Mouse (Mus musculus) heart, embryonic 12.5 days (tissue): Measurements from ENCODE around the gene Clcnkb. TPM values are rescaled to one million over a fixed set of nuclear protein-coding genes. Genes with fewer than 3 reads are reported as not detected.

Experiments used
- ATAC-seq: fragments of 200-750 bp; cut with Nextera tagmentation; 2 replicates; pipeline ENCODE4 v1.8.0; 2017; ENCODE audit warnings: moderate TSS enrichment, moderate library complexity; ENCODE audit not compliant: insufficient number of reproducible peaks, low FRiP score
- H3K27ac ChIP-seq: fragments of 300-500 bp; sonication (generic); 2 replicates; pipeline ENCODE4 v1.5.1; 2016; ENCODE audit warnings: mild to moderate bottlenecking, moderate library complexity; ENCODE audit not compliant: poor library complexity, severe bottlenecking
- H3K27me3 ChIP-seq: fragments of 300-500 bp; sonication (generic); replicated peaks from 2 replicates; pipeline ENCODE4 v1.6.1; 2016; ENCODE audit warnings: mild to moderate bottlenecking, moderate library complexity
- H3K36me3 ChIP-seq: fragments of 300-500 bp; sonication (generic); 2 replicates; pipeline ENCODE4 v1.6.1; 2016; ENCODE audit warnings: mild to moderate bottlenecking, moderate library complexity
- H3K4me1 ChIP-seq: fragments of 300-500 bp; sonication (generic); replicated peaks from 2 replicates; pipeline ENCODE4 v1.6.1; 2016; ENCODE audit warnings: mild to moderate bottlenecking
- H3K4me2 ChIP-seq: fragments of 300-500 bp; sonication (generic); 2 replicates; pipeline ENCODE4 v1.6.1; 2016; ENCODE audit warnings: mild to moderate bottlenecking, moderate library complexity
- H3K4me3 ChIP-seq: fragments of 300-500 bp; sonication (generic); 2 replicates; pipeline ENCODE4 v1.5.1; 2016; ENCODE audit warnings: mild to moderate bottlenecking
- H3K9ac ChIP-seq: fragments of 300-500 bp; sonication (generic); 2 replicates; pipeline ENCODE4 v1.6.1; 2016; ENCODE audit warnings: mild to moderate bottlenecking, moderate library complexity
- H3K9me3 ChIP-seq: fragments of 300-500 bp; sonication (generic); replicated peaks from 2 replicates; pipeline ENCODE4 v1.6.1; 2016; ENCODE audit warnings: mild to moderate bottlenecking, moderate library complexity
- WGBS: fragments of 180-500 bp; shearing (Covaris S2); methylation state at CpG from one replicate; pipeline ENCODE4 v1.1.7; 2016; 5-methylcytosine and 5-hydroxymethylcytosine counted together
- polyA plus RNA-seq: library from polyadenylated mRNA; unstranded; fragments of >200 nt; fragmentation: Nextera tagmentation; extraction: Ambion mirVana; gene quantifications from 2 replicates; pipeline ENCODE4 v1.2.1, GENCODE M21; 2016

Clcnkb gene
- polyA plus RNA-seq, 1 experiment from 2014 or later = 0.78 TPM

DNA sequence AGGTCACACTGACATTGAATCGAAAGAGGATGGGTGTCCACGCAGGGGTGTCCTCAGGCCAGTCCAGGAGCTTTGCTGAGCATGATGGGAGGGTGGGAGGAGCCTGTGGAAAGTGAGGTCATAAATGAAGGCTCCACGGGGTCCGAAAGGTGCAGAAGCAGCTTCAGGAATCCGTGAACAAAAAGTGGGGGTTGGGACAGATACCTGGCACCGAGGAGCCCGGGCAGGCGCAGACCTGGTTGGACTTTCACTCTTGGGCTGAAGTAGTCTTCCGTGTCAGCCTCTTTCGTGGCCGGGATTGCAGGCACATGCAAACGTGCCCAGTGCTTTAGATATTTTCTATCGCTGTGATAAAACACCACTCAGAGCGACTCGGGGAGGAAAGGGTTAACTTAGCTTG lies 15.6 kb downstream of the Clcnkb start:
- Histone ChIP-seq H3K27ac (no peak overlapping the region), H3K4me3 (no peak overlapping the region), H3K9me3 (no peaks in the 10 kb centered on the region), H3K9ac (no peak overlapping the region), H3K4me1 (peaks cover 2% of the 10 kb centered on the region), H3K27me3 (peaks cover 32% of the 10 kb centered on the region), H3K36me3 (no peaks in the 10 kb centered on the region), H3K4me2 (no peak overlapping the region)
- ATAC-seq = no peak
- WGBS = 78% methylated on average over 15 of the region's 15 CpGs

DNA sequence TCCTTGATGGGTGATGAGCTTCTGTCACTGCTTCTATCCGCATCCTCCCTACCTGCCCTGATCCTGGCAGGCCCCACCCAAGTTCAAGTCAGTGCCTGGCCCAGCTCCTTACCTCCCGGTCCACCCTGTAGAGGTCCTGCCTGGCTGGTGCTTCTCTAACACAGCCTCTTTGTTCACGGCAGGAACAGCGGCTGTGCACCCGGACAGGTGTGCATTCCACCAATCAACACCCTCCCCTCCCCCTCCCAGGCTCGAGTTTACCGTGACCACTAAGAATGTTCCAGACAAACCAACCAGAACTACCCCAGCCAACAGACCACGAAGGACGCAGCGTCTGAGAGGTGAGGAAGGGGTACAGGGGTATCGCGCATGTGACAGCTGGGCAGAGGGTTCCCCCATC lies 17.3 kb downstream of the Clcnkb start, which contains the start of gene Clcnka:
TSS of gene Clcnka (minus strand) at position 180 of the 400 bp plus-strand sequence.
- no peaks in the 10 kb centered on the region for H3K9me3 ChIP-seq
- 51% methylated on average over 12 of the region's 12 CpGs for WGBS
- no peak for ATAC-seq
- H3K4me3 ChIP-seq = no peak within 1 kb of the TSS
- no peak within 1 kb of the TSS; the same call in 1 of the 2 replicates for H3K9ac ChIP-seq
- peaks cover 42% of the 10 kb centered on the region for H3K27me3 ChIP-seq
- no peak within 1 kb of the TSS for H3K27ac ChIP-seq
- no peaks in the 10 kb centered on the region for H3K36me3 ChIP-seq
- H3K4me1 ChIP-seq = peaks cover 8% of the 10 kb centered on the region
- H3K4me2 ChIP-seq = no peak within 1 kb of the TSS

DNA sequence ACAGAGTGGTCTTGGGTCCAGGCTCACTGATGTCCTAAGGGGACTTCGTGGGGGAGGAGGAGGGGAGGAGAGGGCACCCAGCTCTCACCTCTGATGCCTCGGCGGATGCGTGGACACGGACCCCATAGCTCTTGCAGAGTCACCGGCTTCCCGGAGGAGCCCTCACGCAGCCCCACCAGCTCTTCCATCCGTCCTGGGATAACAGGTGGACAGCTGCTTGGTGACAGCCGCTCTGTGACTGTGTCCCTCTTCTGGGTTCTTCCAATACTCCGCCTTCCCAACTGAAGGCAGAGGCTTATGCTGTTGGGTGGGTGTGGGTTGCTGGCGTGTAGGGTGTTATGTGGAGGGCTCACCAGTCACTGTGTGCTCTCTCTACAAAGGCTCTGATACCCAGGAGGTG lies 18.0 kb downstream of the Clcnkb start:
- Histone ChIP-seq H3K36me3 (no peaks in the 10 kb centered on the region), H3K4me3 (no peak overlapping the region), H3K9ac (no peak overlapping the region; the same call in 1 of the 2 replicates), H3K4me1 (peaks cover 8% of the 10 kb centered on the region), H3K27ac (no peak overlapping the region), H3K27me3 (peaks cover 42% of the 10 kb centered on the region), H3K9me3 (no peaks in the 10 kb centered on the region), H3K4me2 (no peak overlapping the region)
- 71% methylated on average over 12 of the region's 12 CpGs for WGBS
- ATAC-seq = no peak

- ATAC-seq = no peak
- Histone ChIP-seq H3K4me3 (peak overlapping the region; percentile 18; the same call in 1 of the 2 replicates), H3K4me2 (peak overlapping the region; percentile 57), H3K27me3 (peaks cover 55% of the 10 kb centered on the region), H3K9ac (no peak overlapping the region), H3K36me3 (no peaks in the 10 kb centered on the region), H3K9me3 (no peaks in the 10 kb centered on the region), H3K4me1 (peaks cover 8% of the 10 kb centered on the region), H3K27ac (no peak overlapping the region)
- 9% methylated on average over 16 of the region's 16 CpGs for WGBS
These were observed 21.1 kb downstream of the Clcnkb start for GRCm38 (mm10) chr4:141394751-141395150.

GRCm38 (mm10) chr4:141391293-141391692 lies 24.5 kb downstream of the Clcnkb start:
- Histone ChIP-seq H3K27ac (no peak overlapping the region), H3K9ac (no peak overlapping the region), H3K4me3 (no peak overlapping the region), H3K36me3 (no peaks in the 10 kb centered on the region), H3K4me1 (peaks cover 11% of the 10 kb centered on the region), H3K9me3 (no peaks in the 10 kb centered on the region), H3K27me3 (peaks cover 33% of the 10 kb centered on the region), H3K4me2 (no peak overlapping the region)
- ATAC-seq = no peak
- WGBS = 71% methylated on average over 12 of the region's 12 CpGs

DNA sequence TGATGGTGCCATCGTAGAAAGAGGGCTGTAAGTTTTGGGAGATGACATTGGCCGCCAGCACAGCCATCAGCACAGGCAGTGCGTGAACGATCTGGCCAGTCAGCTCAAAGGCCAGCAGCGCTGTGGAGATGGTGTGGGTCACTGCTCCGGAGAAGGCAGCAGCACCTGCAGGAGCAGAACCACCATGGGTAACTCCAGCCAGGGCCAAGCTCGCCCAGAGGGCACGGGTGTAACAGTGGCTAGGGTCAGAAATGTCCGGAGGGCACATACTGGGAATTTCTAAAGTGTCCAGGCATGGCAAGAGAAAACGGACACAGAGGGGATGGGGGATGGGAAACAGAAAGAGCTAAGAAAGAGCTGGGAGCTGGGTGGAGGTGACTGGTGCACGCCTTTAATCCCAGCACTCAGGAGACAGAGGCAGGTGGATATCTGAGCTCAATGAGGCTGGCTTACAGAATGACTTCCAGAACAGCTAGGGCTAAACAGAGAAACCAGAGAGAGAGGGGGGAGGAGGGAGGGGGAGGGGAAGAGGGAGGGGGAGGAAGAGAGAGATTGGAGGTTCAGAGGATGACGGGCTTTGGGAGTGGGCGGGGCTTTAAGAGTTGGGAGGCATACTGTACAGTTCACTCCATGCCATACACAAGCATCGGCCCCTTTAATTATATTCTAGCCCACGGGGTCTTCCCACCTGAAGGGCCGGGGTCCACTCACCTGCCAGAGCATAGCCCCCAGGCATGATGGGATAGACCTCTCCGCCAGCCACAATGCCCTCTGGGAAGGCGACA lies 26.3 kb downstream of the Clcnkb start:
- H3K4me3 ChIP-seq = no peak overlapping the region
- no peak overlapping the region for H3K27ac ChIP-seq
- no peak overlapping the region for H3K4me2 ChIP-seq
- no peak for ATAC-seq
- no peaks in the 10 kb centered on the region for H3K36me3 ChIP-seq
- peaks cover 25% of the 10 kb centered on the region for H3K27me3 ChIP-seq
- H3K9me3 ChIP-seq = no peaks in the 10 kb centered on the region
- 60% methylated on average over 18 of the region's 18 CpGs for WGBS
- H3K4me1 ChIP-seq = 0 out of 2 replicates have a peak, but pooled peaks cover 10% of the 10 kb centered on the region
- no peak overlapping the region for H3K9ac ChIP-seq

DNA sequence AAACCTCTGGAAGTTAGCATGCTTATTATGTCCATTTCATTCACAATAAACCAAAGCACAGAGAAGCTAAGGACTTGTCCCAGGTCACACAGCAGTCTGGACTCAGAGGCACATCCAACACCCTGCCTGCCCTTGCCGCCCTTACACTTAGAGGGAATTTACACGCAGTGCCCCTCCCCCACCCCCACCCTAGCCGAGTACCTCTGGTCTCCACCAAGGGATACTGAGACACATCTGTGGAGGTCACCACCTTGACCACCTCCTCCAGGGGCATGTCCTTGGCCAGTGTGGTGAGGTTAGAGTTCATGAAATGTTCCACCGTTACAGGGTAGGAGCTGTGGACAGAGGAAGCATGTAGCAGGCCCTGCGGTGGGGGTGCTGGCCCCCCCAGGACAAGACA lies 27.9 kb downstream of the Clcnkb start:
- Histone ChIP-seq H3K9me3 (no peaks in the 10 kb centered on the region), H3K36me3 (no peaks in the 10 kb centered on the region), H3K9ac (no peak overlapping the region), H3K4me1 (peaks cover 18% of the 10 kb centered on the region; the same call in 1 of the 2 replicates), H3K27me3 (peaks cover 37% of the 10 kb centered on the region), H3K4me2 (no peak overlapping the region), H3K27ac (no peak overlapping the region), H3K4me3 (no peak overlapping the region)
- no peak for ATAC-seq
- 56% methylated on average over 5 of the region's 5 CpGs for WGBS

- no peaks in the 10 kb centered on the region for H3K9me3 ChIP-seq
- H3K9ac ChIP-seq = no peak overlapping the region
- no peak for ATAC-seq
- 18% methylated on average over 5 of the region's 5 CpGs for WGBS
- no peak overlapping the region for H3K4me2 ChIP-seq
- H3K4me1 ChIP-seq = peaks cover 25% of the 10 kb centered on the region
- H3K4me3 ChIP-seq = no peak overlapping the region
- no peaks in the 10 kb centered on the region for H3K36me3 ChIP-seq
- no peak overlapping the region for H3K27ac ChIP-seq
- H3K27me3 ChIP-seq = peaks cover 44% of the 10 kb centered on the region
These were observed 28.6 kb downstream of the Clcnkb start for GRCm38 (mm10) chr4:141387093-141387784.

- H3K27ac ChIP-seq = no peak overlapping the region
- H3K9me3 ChIP-seq = no peaks in the 10 kb centered on the region
- no peaks in the 10 kb centered on the region for H3K36me3 ChIP-seq
- WGBS = 69% methylated on average over 7 of the region's 7 CpGs
- no peak for ATAC-seq
- H3K4me2 ChIP-seq = no peak overlapping the region
- H3K9ac ChIP-seq = no peak overlapping the region
- H3K4me3 ChIP-seq = no peak overlapping the region
- peaks cover 47% of the 10 kb centered on the region for H3K27me3 ChIP-seq
- peaks cover 29% of the 10 kb centered on the region for H3K4me1 ChIP-seq
These were observed 29.7 kb downstream of the Clcnkb start for GRCm38 (mm10) chr4:141386150-141386549.

DNA sequence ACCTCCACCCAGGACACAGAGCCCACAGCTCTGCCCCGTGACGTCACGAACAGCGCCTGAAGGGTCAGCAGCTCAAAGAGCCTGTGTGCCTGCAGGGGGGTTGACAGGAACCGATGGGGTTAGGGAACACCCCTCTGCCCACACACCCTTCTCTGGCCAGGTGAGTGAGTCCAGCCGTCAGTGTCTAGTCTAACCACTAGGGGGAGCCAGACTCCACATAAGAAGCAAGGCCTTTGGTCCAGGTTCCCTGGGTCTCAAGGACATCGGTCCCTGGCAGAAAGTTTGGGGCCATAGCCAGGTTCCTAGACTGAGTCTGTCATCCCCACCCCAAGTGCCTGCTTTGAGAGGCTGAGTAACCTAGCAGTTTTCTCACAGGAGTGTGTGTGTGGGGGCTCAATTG lies 30.5 kb downstream of the Clcnkb start:
- Histone ChIP-seq H3K27me3 (peaks cover 54% of the 10 kb centered on the region), H3K9ac (no peak overlapping the region), H3K4me3 (no peak overlapping the region), H3K9me3 (no peaks in the 10 kb centered on the region), H3K4me1 (peaks cover 29% of the 10 kb centered on the region), H3K4me2 (no peak overlapping the region), H3K27ac (no peak overlapping the region), H3K36me3 (no peaks in the 10 kb centered on the region)
- 0% methylated on average over 6 of the region's 7 CpGs for WGBS
- ATAC-seq = peak; percentile 8; the same call in 1 of the 2 replicates

GRCm38 (mm10) chr4:141382406-141382805 lies 33.4 kb downstream of the Clcnkb start:
- Histone ChIP-seq H3K27ac (no peak overlapping the region), H3K4me3 (peak overlapping the region; percentile 44), H3K36me3 (no peaks in the 10 kb centered on the region), H3K4me1 (peaks cover 26% of the 10 kb centered on the region), H3K27me3 (peaks cover 60% of the 10 kb centered on the region), H3K9ac (peak overlapping the region; percentile 51; the same call in 1 of the 2 replicates), H3K4me2 (peak overlapping the region; percentile 80), H3K9me3 (no peaks in the 10 kb centered on the region)
- 1% methylated on average over 25 of the region's 25 CpGs for WGBS
- no peak for ATAC-seq
